Mouse (Mus musculus) lung, adult 18-20 months (tissue): ENCODE measurements around the gene Sec24d.

ENCODE experiments used
- DNase-seq, 2 experiments: peaks; one replicate each; pipeline ENCODE4 v3.0.0; 2022; ENCODE audit warnings: mixed read lengths in 2 of 2

Sec24d gene

GRCm38 (mm10) chr3:123301521-123301920, 34.3 kb downstream of the Sec24d start:
- DNase-seq = no peak

- DNase-seq = no peak
These were observed 38.4 kb downstream of the Sec24d start for GRCm38 (mm10) chr3:123305611-123306010.

GRCm38 (mm10) chr3:123307446-123307845, 40.2 kb downstream of the Sec24d start:
- DNase-seq = no peak

- DNase-seq = no peak
These were observed 41.9 kb downstream of the Sec24d start for GRCm38 (mm10) chr3:123309141-123309540.

- DNase-seq = no peak
These were observed 45.3 kb downstream of the Sec24d start for GRCm38 (mm10) chr3:123312477-123313062.

GRCm38 (mm10) chr3:123313477-123313876, 46.2 kb downstream of the Sec24d start:
- DNase-seq = no peak

GRCm38 (mm10) chr3:123313920-123314614, 46.8 kb downstream of the Sec24d start:
- no peak for DNase-seq

GRCm38 (mm10) chr3:123316066-123316465, 48.8 kb downstream of the Sec24d start:
- DNase-seq = no peak

GRCm38 (mm10) chr3:123317081-123317480, 49.8 kb downstream of the Sec24d start:
- DNase-seq = no peak

- DNase-seq = no peak
These were observed 53.1 kb downstream of the Sec24d start for GRCm38 (mm10) chr3:123320341-123320740.

- DNase-seq = peak; percentile 34 to 38
These were observed 54.4 kb downstream of the Sec24d start for GRCm38 (mm10) chr3:123321612-123322011.

GRCm38 (mm10) chr3:123322147-123322546, 54.9 kb downstream of the Sec24d start:
- peak in 1 of 2 experiments; percentile 26 for DNase-seq

GRCm38 (mm10) chr3:123324326-123324725, 57.1 kb downstream of the Sec24d start:
- DNase-seq = no peak

- DNase-seq = peak; percentile 70 to 77
These were observed 62.0 kb downstream of the Sec24d start for GRCm38 (mm10) chr3:123329251-123329650.

GRCm38 (mm10) chr3:123330221-123330620, 63.0 kb downstream of the Sec24d start:
- no peak for DNase-seq

- DNase-seq = no peak
These were observed 65.2 kb downstream of the Sec24d start for GRCm38 (mm10) chr3:123332330-123333054.

- DNase-seq = peak; percentile 68 to 70
These were observed 65.8 kb downstream of the Sec24d start for GRCm38 (mm10) chr3:123333055-123333424.

GRCm38 (mm10) chr3:123334947-123335346, 67.7 kb downstream of the Sec24d start:
- DNase-seq = no peak

- DNase-seq = peak in 1 of 2 experiments; percentile 38
These were observed 68.2 kb downstream of the Sec24d start for GRCm38 (mm10) chr3:123335480-123335879.

GRCm38 (mm10) chr3:123336455-123336854, 69.2 kb downstream of the Sec24d start:
- DNase-seq = no peak

- DNase-seq = no peak
These were observed 69.7 kb downstream of the Sec24d start for GRCm38 (mm10) chr3:123336951-123337350.

GRCm38 (mm10) chr3:123337853-123338252, 70.6 kb downstream of the Sec24d start:
- no peak for DNase-seq

- DNase-seq = peak in 1 of 2 experiments; percentile 21
These were observed 71.5 kb downstream of the Sec24d start for GRCm38 (mm10) chr3:123338666-123339195.

- no peak for DNase-seq
These were observed 73.8 kb downstream of the Sec24d start for GRCm38 (mm10) chr3:123341049-123341448.
